Mouse (Mus musculus) left cerebral cortex, adult 2 months (tissue): ENCODE data around the gene Csmd2. TPM values are rescaled to one million over a fixed set of nuclear protein-coding genes. Genes with fewer than 3 reads are reported as not detected.

Source experiments
- DNase-seq, 2 experiments: peaks; one replicate each; pipeline ENCODE4 v3.0.0; 2021 to 2022; ENCODE audit warnings: low spot score in 2 of 2, mixed read lengths in 1 of 2; ENCODE audit errors: extremely low spot score in 1 of 2
- H3K27ac ChIP-seq: fragments of 200-600 bp; 2 replicates; pipeline ENCODE4 v1.8.1; 2022
- H3K4me3 ChIP-seq: fragments of 200-600 bp; 2 replicates; pipeline ENCODE4 v1.8.1; 2022
- CTCF ChIP-seq: fragments of 200-600 bp; IDR thresholded peaks from 2 replicates; pipeline ENCODE4 v1.8.1; 2022; ENCODE audit warnings: antibody characterized with exemption, mild to moderate bottlenecking, moderate library complexity
- intact Hi-C: fragments of 180-260 bp; cut with DNase I; formaldehyde crosslinking; loops from one replicate; pipeline ENCODE4 v1.15.1; 2025
- total RNA-seq, 2 experiments: library from RNA; stranded (reverse); gene quantifications; 2 replicates each; pipeline ENCODE4 v1.2.3; 2021

The Csmd2 gene
- total RNA-seq, 2 experiments from 2014 or later: 61.9 to 63.0 TPM

DNA sequence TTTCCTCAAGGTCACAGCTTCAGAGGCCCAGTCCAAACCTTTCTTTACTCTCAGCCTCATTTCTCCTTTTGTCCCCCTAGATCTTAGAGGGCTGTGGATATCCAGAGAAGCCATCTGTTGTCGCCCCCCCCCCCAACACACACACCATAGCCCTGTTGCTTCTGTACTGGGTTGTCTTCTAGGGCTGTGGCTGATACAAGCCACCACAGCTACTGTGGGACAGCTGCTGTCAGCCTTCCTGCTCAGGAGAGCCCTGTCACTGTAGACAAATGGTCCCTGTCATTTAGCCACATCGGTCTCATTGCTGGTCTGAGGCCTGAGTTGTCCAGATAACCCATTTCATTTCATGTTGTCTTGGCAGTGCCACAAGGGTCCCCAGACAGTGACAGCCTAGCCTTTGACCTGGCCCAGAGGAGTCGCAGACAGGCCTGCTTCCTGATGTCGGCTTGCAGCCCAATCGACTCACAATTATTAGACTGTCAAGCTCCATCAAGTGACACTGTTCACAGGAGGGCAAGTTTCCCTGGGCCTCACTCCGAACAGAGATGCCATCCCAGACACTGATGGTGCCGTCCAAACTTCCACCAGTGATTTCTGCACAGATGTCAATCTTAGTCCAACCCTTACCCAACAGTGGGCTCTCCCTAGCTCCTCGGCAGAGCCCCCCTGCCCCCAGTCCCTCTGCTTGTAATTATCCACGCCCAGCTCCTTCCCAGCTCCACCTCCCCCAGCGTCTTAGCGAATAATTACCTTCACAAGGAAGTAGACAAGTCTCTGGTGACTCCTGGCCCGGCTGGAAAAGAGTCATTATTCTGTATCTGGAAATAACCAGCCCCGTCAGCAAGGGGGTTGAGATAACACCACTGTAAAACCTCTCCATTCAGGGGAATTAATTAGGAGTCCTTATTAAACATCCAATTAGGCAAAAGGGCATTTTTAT is 240.0 kb downstream of the Csmd2 start:
- no peak overlapping the region for H3K27ac ChIP-seq
- H3K4me3 ChIP-seq: no peak overlapping the region
- DNase-seq: no peak
- intact Hi-C loops: no loop called here
- no peak for TF ChIP-seq CTCF

DNA sequence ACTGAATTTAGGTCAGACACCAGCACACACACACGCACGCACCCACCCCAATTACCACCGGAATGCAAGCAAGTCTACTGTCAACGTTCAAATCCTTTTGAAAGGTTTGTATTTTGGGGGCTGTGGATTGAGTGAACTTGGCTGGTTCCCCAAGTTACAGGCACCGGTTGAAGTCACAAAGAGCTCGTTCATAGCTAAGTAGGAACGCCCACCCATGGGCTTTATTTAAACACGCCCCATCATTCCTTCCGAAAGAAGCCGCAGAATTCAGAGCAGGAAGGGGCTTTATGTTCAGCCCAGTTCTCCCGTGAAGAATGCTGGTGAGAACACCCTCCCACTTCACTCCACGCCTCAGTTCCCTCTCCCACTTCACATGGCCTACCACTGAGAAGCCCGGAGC is 245.8 kb downstream of the Csmd2 start:
- intact Hi-C loops: loop anchor here (10.0 kb wide), 1 partner anchor 149 kb away; no protein-coding TSS in a partner anchor
- peak overlapping the region; percentile 32 for H3K27ac ChIP-seq
- TF ChIP-seq CTCF: no peak
- H3K4me3 ChIP-seq: no peak overlapping the region
- peak; percentile 28 to 29 for DNase-seq

DNA sequence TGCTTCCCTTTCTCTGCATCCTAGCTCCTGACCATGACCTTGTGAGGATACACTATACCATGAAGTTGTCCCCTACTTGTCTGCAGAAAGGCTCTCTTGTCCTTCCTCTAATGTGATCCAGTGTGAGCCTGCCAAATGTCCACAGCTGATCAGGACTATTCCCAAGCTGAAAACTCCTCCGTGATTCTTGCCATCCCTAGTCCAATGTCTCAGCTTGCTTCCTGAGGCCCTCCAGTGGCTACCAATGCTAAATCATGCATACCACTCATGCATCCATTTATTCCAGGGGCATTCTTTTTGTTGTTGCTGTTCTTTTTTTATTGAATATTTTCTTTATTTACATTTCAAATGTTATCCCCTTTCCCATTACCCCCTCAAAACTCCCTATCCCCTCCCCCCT is 251.5 kb downstream of the Csmd2 start:
- TF ChIP-seq CTCF: peak; percentile 50
- Histone ChIP-seq H3K4me3 (no peak overlapping the region), H3K27ac (no peak overlapping the region)
- intact Hi-C loops: loop anchor here (1.0 to 10.0 kb wide), 2 partner anchors 154 to 251 kb away; no protein-coding TSS in a partner anchor
- peak in 1 of 2 experiments; percentile 22 for DNase-seq

DNA sequence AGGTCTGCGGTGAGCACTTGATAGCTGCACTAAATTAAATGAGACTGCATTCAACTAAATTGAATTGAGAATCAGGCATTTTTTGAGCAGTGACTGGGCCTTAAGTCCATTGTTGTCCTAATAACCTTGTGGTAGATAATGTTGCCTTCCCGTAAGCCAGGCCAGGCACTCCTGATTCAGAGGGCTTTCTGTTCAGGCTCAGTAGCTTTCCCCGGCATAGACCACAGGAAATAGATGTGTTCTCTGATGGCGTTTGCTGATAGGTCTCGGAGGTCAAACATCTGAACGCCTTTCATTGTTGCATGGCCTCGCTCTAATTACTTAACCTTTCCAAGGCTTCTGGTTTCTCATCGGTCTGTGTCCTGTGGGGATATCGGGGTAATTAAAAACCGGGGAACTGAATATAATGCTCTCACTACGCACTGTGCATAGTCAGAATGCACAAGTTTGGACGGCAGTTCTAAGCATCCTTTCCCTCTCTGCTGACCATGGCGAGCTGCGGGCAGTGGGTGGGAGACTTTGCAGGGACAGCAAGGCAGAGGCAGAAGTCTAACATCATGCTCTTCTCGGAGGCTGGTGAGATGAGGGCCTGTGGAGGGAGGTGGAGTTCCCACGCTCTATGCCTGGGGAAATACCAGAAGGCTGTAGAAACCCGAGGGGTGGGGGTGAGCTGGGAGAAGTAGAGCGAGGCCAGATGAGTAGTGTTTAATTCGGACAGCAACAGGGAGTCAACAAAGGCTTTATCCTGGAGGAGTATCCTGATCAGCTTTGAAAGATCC is 253.6 kb downstream of the Csmd2 start:
- intact Hi-C loops: no loop called here
- H3K4me3 ChIP-seq: no peak overlapping the region
- DNase-seq: peak in 1 of 2 experiments; percentile 22
- TF ChIP-seq CTCF: no peak
- H3K27ac ChIP-seq: no peak overlapping the region

DNA sequence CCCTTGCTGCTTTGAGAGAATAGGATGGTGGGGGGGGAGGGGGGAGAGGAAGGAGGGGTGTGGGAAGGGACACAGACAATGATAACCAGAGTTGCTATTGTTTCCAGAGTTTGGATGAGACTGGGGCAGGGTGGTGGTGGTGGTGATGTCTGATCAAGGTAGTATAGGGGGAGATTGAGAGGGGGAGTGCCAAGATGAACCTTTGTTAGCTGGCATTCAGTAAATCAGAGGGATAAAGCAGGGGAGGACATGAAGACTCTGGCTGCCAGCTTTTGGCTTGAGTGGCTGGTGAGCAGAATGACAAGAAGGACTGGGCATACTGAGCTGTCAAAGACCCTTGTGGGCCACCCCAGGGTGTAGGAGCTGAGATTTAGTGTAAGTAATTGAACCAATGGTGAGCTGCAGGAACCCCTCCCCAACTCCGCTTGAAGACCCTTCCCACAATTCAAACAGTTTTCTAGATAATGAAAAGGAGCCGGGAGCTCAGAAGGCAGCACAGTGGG is 254.2 kb downstream of the Csmd2 start:
- TF ChIP-seq CTCF: no peak
- DNase-seq: no peak
- Histone ChIP-seq H3K4me3 (no peak overlapping the region), H3K27ac (no peak overlapping the region)
- intact Hi-C loops: no loop called here

DNA sequence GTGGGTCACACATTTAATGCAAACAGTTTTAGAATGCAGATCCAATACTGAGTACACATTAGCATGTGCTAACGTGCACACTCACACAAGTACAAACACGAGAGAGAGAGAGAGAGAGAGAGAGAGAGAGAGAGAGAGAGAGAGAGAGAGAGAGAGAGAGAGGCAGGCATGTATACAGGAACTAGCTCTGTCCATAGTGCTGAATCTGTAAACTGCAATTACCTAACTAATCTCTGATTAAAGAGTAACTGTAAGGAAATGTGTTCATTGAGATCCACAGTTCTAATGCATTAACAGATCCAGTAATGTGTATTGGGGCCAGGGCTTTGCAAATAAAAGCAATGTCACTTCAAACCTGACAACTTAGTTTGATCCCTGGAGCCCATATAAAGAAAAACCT is 257.5 kb downstream of the Csmd2 start:
- no peak overlapping the region for H3K4me3 ChIP-seq
- intact Hi-C loops: no loop called here
- H3K27ac ChIP-seq: no peak overlapping the region
- TF ChIP-seq CTCF: no peak
- no peak for DNase-seq

DNA sequence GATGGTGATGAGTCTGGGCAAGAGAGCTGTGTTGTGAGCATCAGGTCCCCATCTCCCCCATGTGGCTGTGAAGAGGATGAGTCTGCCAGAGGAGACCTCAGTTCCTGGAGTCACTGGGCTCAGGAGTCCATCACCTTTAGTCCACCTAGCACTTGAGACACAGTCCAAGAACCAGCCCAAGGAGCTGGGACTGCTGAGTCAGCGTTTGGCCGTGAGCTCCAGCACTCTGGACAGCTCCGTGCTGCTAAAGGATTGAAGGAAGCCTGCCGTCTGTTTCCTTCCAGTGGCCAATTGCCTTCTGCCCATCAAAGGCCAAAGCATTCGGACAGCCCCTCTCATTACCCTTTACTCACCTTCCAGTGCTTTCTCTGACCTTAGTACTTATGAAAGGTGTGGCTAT is 261.0 kb downstream of the Csmd2 start:
- no peak for TF ChIP-seq CTCF
- intact Hi-C loops: no loop called here
- Histone ChIP-seq H3K27ac (no peak overlapping the region), H3K4me3 (no peak overlapping the region)
- DNase-seq: no peak

DNA sequence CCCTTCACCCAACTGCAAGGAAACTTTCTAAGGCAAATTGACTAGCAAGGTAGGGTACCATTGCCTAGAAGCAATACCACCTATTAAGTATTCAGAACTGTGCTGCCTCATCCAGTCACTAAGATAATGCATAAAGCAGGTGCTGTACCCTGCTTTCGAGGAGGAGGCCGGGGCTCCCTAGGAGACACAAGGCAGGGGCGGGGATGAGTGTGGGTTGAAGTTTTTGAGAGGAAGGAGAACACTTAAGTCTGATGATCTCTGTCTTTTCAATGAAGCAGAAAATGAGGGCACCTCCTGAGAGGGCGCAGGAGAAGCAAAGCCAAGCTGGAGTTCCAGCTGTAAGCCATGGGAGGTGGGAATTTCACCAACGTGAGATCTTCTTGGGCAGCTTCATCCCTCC is 271.6 kb downstream of the Csmd2 start:
- intact Hi-C loops: no loop called here
- no peak for TF ChIP-seq CTCF
- peak in 1 of 2 experiments; percentile 30 for DNase-seq

DNA sequence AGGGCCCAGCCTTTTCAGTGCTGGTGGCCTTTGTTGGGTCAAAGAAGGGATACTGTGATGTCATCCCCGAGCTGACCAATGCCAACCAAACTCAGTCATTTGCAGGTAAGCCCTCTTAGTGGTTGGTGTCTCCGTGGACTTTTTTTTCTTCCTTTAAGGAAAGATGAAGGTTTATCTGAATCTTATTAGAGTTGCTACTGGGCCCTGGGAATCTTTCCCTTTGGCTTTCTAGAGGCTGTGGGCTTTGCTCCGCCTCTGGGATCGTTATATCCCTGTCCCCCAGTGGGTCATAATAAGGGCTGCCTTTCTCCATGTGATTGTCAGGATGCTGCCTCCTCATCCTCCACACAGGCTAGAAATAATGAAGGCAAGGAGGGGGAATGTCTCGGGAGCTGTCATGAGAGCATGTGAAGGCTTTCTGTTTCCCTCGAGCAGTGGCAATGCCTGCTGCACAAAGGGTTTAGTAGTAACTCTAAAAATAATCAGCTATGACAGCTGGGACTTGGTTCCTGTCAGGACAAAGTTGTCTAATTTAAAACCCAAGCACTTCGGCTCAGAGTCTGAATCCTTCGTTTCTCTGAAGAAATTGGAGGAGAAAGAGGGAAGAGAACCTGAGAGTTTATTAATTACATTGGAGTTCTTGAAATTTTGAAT is 273.4 kb downstream of the Csmd2 start, which contains the start of gene Hmgb4:
Gene Hmgb4 (minus strand): TSS at position 51 of the 654 bp plus-strand sequence.
- DNase-seq: no peak
- no peak within 1 kb of the TSS for H3K4me3 ChIP-seq

More for the DNA sequence above, 271.6 kb downstream of the Csmd2 start:
- H3K27ac ChIP-seq: no peak overlapping the region
- no peak overlapping the region for H3K4me3 ChIP-seq

DNA sequence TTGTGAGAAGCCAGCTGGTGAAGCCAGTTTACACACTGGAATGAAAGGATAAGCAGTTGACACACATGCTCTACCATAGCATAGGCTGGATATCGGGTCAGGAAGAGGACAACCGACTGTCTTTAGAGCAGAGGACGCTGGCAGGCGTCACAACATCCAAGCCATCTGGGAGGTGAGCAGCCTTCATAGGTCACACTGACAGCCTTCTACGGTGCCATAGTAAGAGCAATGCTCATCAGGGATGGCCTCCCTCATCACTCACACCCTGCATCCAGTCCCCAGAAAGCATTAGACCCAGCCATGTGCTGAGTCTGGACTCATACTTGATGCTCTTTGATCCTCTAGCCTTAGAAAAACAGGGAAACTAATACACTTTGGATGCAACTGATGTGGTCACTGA is 276.8 kb downstream of the Csmd2 start:
- TF ChIP-seq CTCF: no peak
- intact Hi-C loops: no loop called here

More for the DNA sequence above, 273.4 kb downstream of the Csmd2 start, which contains the start of gene Hmgb4:
- intact Hi-C loops: no loop called here
- TF ChIP-seq CTCF: no peak
- peak within 1 kb of the TSS; percentile 9; the same call in 1 of the 2 replicates for H3K27ac ChIP-seq

DNA sequence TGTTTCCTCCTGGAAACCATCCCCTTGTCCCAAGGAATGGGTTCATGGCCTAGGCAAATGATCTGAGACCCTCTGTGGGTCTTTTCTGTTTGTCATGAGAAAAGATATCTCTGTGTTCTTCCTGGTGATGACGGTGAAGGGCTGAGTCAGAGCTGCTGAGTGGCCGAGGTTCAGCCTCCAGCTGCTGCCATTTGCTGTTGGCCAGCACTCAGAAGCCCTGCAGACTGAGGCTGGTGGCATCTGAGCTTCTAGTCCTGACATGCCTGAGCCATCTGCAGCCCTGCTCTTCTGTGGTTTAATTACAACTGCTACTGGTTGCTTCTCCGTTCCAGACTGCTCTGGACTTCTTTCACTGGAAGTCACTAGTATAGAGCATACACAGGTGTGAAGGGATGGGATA is 277.7 kb downstream of the Csmd2 start:
- Histone ChIP-seq H3K4me3 (no peak overlapping the region), H3K27ac (no peak overlapping the region)
- DNase-seq: no peak
- no peak for TF ChIP-seq CTCF
- intact Hi-C loops: no loop called here

More for the DNA sequence above, 276.8 kb downstream of the Csmd2 start:
- no peak for DNase-seq
- H3K4me3 ChIP-seq: no peak overlapping the region
- H3K27ac ChIP-seq: no peak overlapping the region
